Mouse (Mus musculus): ENCODE measurements around the gene Map4k4.

DNA sequence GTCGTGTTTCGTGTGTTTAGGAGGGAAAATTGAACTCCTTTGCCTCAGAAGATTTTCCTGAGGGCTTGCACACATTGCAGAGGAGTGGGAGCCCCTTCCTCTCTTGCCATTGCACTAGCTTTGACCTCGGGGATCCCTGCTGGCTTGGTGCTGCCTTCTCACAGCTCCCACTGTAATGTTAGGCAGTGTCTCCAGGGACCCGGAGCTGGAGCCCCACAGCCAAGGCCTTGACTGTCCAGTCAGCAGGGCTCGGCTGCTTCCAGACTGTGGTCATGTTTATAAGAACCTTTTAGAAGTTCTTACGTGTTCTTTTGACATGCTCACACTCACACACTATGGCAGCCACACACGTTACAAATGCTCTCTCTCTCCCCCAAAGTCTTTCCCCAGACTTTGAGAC, 93.2 kb downstream of the Map4k4 start:
- TF ChIP-seq POLR2A (IDR thresholded peaks at IDR 0.05; ENCODE audit: borderline replicate concordance, extremely low read depth, low read depth, low read length) (no peak), CTCF (IDR thresholded peaks at IDR 0.05; ENCODE audit: insufficient read depth, low read length) (no peak)

Data from lung, adult 2 months (tissue).